Mouse (Mus musculus) retina, postnatal 7 days (tissue): ENCODE data around the gene Gcnt4.
"Not testable (repeated sequence)": the region's sequence is repeated elsewhere in the genome, so short reads cannot be mapped to it uniquely, and the experiment has no call there.

Source experiments
- DNase-seq: peaks from one replicate; pipeline ENCODE4 v3.0.0-alpha.2; 2012; ENCODE audit warnings: low read depth, low spot score

Gcnt4 gene

GRCm38 (mm10) chr13:96923999-96924961, at the start of gene Gcnt4:
Gcnt4 (plus strand) TSS chr13:96924689.
- peak; percentile 36 for DNase-seq

GRCm38 (mm10) chr13:96878220-96879057, 46.0 kb upstream of the Gcnt4 start:
- DNase-seq = no peak

- no peak for DNase-seq
These were observed 40.0 kb upstream of the Gcnt4 start for GRCm38 (mm10) chr13:96884534-96884933.

GRCm38 (mm10) chr13:96889985-96890384, 34.5 kb upstream of the Gcnt4 start:
- no peak for DNase-seq

- DNase-seq = no peak
These were observed 29.3 kb upstream of the Gcnt4 start for GRCm38 (mm10) chr13:96895144-96895543.

GRCm38 (mm10) chr13:96906717-96907116, 17.8 kb upstream of the Gcnt4 start:
- no peak for DNase-seq

GRCm38 (mm10) chr13:96911202-96911601, 13.3 kb upstream of the Gcnt4 start:
- no peak for DNase-seq

- DNase-seq = not testable (repeated sequence)
These were observed 1.4 kb upstream of the Gcnt4 start for GRCm38 (mm10) chr13:96923134-96923533.

- no peak for DNase-seq
These were observed 676 bp downstream of the Gcnt4 start for GRCm38 (mm10) chr13:96924985-96925745.

- DNase-seq = no peak
These were observed 1.7 kb downstream of the Gcnt4 start for GRCm38 (mm10) chr13:96925991-96926725.

GRCm38 (mm10) chr13:96927781-96928180, 3.3 kb downstream of the Gcnt4 start:
- no peak for DNase-seq

GRCm38 (mm10) chr13:96928432-96929039, 4.0 kb downstream of the Gcnt4 start:
- DNase-seq = no peak

- DNase-seq = no peak
These were observed 8.3 kb downstream of the Gcnt4 start for GRCm38 (mm10) chr13:96932745-96933144.

- DNase-seq = no peak
These were observed 8.9 kb downstream of the Gcnt4 start for GRCm38 (mm10) chr13:96933367-96933766.

- no peak for DNase-seq
These were observed 11.8 kb downstream of the Gcnt4 start for GRCm38 (mm10) chr13:96936173-96936777.

GRCm38 (mm10) chr13:96937059-96937558, 12.6 kb downstream of the Gcnt4 start:
- DNase-seq = no peak

GRCm38 (mm10) chr13:96939680-96940079, 15.2 kb downstream of the Gcnt4 start:
- no peak for DNase-seq

- not testable (repeated sequence) for DNase-seq
These were observed 17.0 kb downstream of the Gcnt4 start for GRCm38 (mm10) chr13:96941481-96941880.

GRCm38 (mm10) chr13:96943571-96943970, 19.1 kb downstream of the Gcnt4 start:
- no peak for DNase-seq

- DNase-seq = no peak
These were observed 21.3 kb downstream of the Gcnt4 start for GRCm38 (mm10) chr13:96945748-96946147.
